Mouse (Mus musculus) lung, postnatal 0 days (tissue): ENCODE measurements around the gene Slfn5.

Experiments
- CTCF ChIP-seq: IDR thresholded peaks from 2 replicates; pipeline ENCODE4 v1.5.1; 2016; ENCODE audit warnings: antibody characterized with exemption, mild to moderate bottlenecking
- EP300 ChIP-seq: IDR thresholded peaks from 2 replicates; pipeline ENCODE4 v1.6.1; 2016; ENCODE audit warnings: antibody characterized with exemption, mild to moderate bottlenecking, control low read depth

DNA sequence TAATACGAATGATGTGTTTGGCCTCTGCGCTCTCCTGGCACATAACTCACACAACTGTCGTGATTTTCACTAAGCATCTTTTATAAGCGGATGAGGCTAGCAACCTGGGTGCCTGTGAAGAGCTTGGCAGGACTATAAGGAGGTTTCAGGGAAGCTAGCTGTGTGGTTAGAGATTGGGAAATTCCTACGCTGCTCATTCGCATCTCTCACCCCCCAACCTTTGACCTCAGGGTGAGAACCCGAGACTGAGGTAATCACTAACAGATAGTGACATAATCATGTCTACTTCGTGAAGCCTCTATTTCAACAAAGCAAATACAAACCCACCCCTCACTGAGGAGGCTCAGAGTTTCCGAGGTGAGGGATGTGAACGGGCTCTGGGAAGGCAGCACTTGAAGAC is 30.4 kb upstream of the Slfn5 start:
- TF ChIP-seq CTCF = no peak
- no peak for TF ChIP-seq EP300
